Mouse (Mus musculus) thymus, postnatal 25 days (tissue): Measurements from ENCODE around the gene Wfdc16.
"Not testable (repeated sequence)": the region's sequence is repeated elsewhere in the genome, so short reads cannot be mapped to it uniquely, and the experiment has no call there.

Experiments
- DNase-seq: peaks from one replicate; pipeline ENCODE4 v3.0.0; 2022

Wfdc16 gene

DNA sequence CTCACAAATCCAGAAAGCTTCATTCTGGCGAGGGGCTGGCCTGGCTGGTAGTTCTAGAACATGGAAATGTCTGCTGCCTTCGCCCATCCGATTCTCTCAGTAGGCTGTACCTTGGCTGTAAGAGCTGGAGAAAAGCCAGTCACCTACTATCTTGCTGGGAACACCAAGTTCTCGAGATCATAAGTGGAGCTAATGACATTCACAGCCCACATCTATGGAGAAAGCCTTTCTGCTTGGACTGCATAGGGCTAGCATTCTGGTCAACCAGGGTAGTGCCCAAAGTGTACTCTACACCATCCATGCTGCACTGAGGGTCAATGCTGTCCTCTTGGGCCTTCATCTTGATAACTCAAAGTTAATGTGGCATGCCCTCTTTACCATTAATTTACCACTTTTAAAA lies 45.1 kb downstream of the Wfdc16 start, which contains the start of gene Eppin:
Gene Eppin (minus strand): TSS at position 101 of the 400 bp plus-strand sequence.
- DNase-seq = no peak

DNA sequence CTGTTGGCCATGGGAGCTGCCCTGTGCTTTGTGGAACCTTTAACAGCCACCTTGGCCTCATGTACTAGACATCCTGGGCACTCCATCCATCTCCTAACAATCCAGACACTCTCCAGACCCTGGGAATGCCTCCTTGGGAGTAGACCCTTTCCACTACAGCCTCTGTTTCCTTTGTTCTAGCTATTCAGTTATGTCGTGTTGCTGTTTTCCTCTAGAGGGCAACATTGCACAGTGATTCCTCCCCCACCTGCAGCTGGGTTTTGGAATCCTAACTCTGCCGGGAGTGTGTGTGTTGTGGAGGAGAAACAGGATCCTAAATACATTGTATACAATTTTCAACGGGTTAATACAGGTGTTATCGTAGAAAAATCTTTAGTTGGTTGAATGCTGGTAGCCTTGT lies 46.6 kb downstream of the Wfdc16 start:
- no peak for DNase-seq

- not testable (repeated sequence) for DNase-seq
Observed at GRCm38 (mm10) chr2:164585025-164585725, 53.4 kb downstream of the Wfdc16 start, which contains the start of gene Wfdc6a. Wfdc6a (minus strand) TSS chr2:164585447.
